Mouse (Mus musculus): ENCODE results near the gene Proser3.

DNA sequence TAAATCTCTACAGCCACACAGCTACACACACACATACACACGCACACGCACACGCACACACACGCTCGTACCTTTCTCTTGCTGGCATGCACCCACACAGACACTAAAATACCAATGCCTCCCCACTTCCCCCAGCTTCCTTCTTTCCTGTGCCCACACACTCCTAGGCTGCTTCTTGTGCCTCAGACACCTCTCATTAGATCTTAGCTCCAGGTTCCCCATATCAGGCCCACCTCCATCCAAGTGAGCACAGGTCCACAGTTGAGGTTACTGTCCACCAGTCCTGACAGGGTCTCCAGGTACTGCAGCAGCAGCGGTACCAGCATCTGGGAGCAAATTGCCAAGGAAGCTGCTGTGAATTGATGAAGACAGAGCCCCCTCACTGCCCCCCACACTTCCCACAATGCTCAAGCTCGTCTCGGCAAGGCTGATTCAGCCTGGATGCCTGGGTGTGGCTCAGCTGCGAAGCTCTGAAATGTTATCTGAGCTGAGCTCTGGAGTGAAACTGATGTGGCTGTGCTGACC, 20.7 kb downstream of the Proser3 start:
- TF ChIP-seq CTCF (IDR thresholded peaks at IDR 0.05; ENCODE audit: insufficient read depth, low read depth, low read length) (no peak), POLR2A (IDR thresholded peaks at IDR 0.05; ENCODE audit: insufficient read depth, low read depth, low read length) (no peak)

All from olfactory bulb, adult 2 months (tissue).